Mouse (Mus musculus) myocyte (in vitro differentiated cells): ENCODE data around the gene Gm28042.

Experiments
- CEBPB ChIP-seq: IDR thresholded peaks from 2 replicates; pipeline ENCODE4 v1.6.1; 2011; ENCODE audit warnings: mild to moderate bottlenecking, moderate library complexity; ENCODE audit not compliant: poor library complexity, insufficient read depth, severe bottlenecking
- E2F4 ChIP-seq: IDR thresholded peaks from one replicate; pipeline ENCODE4 v1.6.1; 2011; ENCODE audit warnings: mild to moderate bottlenecking, control low read depth, moderate library complexity; ENCODE audit not compliant: insufficient read depth
- MAX ChIP-seq: IDR thresholded peaks from one replicate; pipeline ENCODE4 v1.6.1; 2011; ENCODE audit warnings: low read depth, mild to moderate bottlenecking, control low read depth
- MYOD1 ChIP-seq, 3 experiments: IDR thresholded peaks; one replicate each; pipeline ENCODE4 v1.6.1; 2011; ENCODE audit warnings: control low read depth in 2 of 3, low read depth in 2 of 3, mild to moderate bottlenecking in 2 of 3, moderate library complexity in 1 of 3; ENCODE audit not compliant: insufficient read length in 2 of 3, control insufficient read depth in 1 of 3
- MYOG ChIP-seq, 3 experiments: IDR thresholded peaks; one replicate each; pipeline ENCODE4 v1.6.1; 2011; ENCODE audit warnings: control low read depth in 2 of 3, low read depth in 2 of 3, mild to moderate bottlenecking in 2 of 3; ENCODE audit not compliant: insufficient read length in 2 of 3, control insufficient read depth in 1 of 3, insufficient read depth in 1 of 3
- POLR2A ChIP-seq: IDR thresholded peaks from one replicate; pipeline ENCODE4 v1.6.1; 2011; ENCODE audit warnings: low read depth, mild to moderate bottlenecking, control low read depth, moderate library complexity; ENCODE audit not compliant: insufficient read length
- POLR2AphosphoS2 ChIP-seq: IDR thresholded peaks from one replicate; pipeline ENCODE4 v1.6.1; 2011; ENCODE audit warnings: low read depth, control low read depth; ENCODE audit not compliant: insufficient read length
- REST ChIP-seq: IDR thresholded peaks from one replicate; pipeline ENCODE4 v1.6.1; 2011; ENCODE audit warnings: mild to moderate bottlenecking, control low read depth, moderate library complexity; ENCODE audit not compliant: insufficient read depth, insufficient read length
- USF1 ChIP-seq: IDR thresholded peaks from one replicate; pipeline ENCODE4 v1.6.1; 2011; ENCODE audit warnings: low read depth, mild to moderate bottlenecking, control low read depth, moderate library complexity

DNA sequence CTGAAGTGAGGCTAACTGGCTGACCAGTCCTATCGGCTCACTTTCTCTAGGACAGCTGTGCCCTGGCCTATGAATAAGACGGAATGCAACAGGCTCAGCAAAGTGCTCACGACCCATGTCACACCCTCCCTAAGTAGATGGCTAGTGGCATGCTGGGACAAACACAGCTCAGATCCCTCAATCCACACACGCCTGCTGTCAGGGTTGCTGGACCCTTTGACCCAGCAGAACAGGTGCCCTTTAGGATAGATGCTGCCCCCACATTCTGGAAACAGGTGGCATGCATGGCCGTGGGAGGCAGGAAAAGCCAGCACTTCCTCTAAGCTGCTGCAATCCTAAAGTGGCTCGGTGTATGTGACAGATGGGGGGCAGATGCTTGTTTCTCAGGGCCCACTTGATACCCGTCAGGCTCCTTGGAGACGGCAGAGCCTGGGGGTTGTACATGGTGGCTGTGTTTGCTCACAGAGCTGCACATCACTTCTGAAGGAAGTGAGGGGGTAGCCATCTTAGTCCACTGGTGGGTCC is 42.2 kb downstream of the Gm28042 start:
- TF ChIP-seq POLR2A = no peak
- peak in 2 of 3 experiments; percentile 79 to 95 for TF ChIP-seq MYOD1 (IDR thresholded peaks at IDR 0.05; ENCODE audit: control insufficient read depth in 1 of 3, insufficient read length in 2 of 3, low read depth in 2 of 3)
- TF ChIP-seq MYOG (IDR thresholded peaks at IDR 0.05; ENCODE audit: control insufficient read depth in 1 of 3, insufficient read depth in 1 of 3, insufficient read length in 2 of 3, low read depth in 2 of 3) = peak in 2 of 3 experiments; percentile 36 to 81
- TF ChIP-seq USF1 = no peak
- no peak for TF ChIP-seq MAX
- no peak for TF ChIP-seq E2F4
- no peak for TF ChIP-seq CEBPB
- TF ChIP-seq POLR2AphosphoS2 = no peak
- TF ChIP-seq REST = no peak
